Mouse (Mus musculus): ENCODE results near the gene Tnfaip8l1. TPM values are rescaled to one million over a fixed set of nuclear protein-coding genes. Genes with fewer than 3 reads are reported as not detected.

Gene Tnfaip8l1
- polyA plus RNA-seq, 1 experiment from 2014 or later = 7.9 TPM

DNA sequence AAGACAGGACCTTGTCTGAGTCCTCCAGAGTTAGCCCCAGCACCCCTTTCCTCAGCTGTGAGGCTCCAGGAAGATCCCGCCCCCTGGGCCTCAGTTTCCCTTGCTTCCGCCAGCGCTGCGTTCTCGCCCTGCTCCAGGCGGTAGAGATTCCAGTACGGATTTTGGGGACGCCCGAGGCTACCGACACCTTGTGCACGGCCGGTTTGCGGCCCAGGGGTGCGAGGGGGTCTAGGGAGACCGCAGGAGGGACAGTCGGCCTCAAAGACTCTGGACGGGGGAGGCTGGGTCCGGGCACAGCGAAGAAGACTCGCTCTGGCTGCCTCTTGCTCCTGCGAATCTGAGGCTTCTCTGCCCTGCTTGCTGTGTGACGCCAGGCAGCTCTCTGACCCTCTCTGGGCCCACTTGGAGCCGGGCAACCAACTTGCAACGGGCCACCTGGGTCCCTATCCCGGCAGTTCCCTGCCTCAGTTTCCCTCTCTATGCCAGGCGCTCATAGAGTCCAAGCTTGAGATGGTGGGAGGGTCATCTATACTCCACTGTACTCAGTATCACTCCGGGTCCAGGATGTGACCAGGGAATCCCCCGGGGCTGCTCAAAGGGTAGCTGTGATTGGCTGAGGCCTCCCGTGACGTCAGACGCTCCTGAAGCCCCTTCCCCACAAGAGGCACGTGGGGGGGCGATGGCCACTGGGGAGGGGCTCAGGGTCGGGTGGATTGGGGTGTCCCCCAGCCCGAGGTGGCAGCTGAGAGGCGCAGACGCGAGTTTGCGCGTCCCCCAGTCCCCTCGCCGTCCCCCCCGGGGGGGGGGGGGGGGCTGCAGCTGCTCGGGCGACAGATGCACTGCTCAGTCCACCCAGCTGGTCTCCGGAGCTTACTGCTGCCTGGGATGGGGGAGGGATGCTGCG is 20.3 kb upstream of the Tnfaip8l1 start:
- Histone ChIP-seq H3K4me1 (replicated peaks) (peaks cover 51% of the 10 kb centered on the region), H3K27ac (peak overlapping the region; percentile 58; the same call in 1 of the 2 replicates), H3K9me3 (no peaks in the 10 kb centered on the region), H3K36me3 (no peaks in the 10 kb centered on the region), H3K4me3 (peak overlapping the region; percentile 48), H3K9ac (peak overlapping the region; percentile 71), H3K27me3 (peaks cover 74% of the 10 kb centered on the region), H3K4me2 (peak overlapping the region; percentile 68)
- peak; percentile 61 for ATAC-seq (ENCODE audit: low FRiP score)
- WGBS = under 1% methylated on average over 42 of the region's 47 CpGs

DNA sequence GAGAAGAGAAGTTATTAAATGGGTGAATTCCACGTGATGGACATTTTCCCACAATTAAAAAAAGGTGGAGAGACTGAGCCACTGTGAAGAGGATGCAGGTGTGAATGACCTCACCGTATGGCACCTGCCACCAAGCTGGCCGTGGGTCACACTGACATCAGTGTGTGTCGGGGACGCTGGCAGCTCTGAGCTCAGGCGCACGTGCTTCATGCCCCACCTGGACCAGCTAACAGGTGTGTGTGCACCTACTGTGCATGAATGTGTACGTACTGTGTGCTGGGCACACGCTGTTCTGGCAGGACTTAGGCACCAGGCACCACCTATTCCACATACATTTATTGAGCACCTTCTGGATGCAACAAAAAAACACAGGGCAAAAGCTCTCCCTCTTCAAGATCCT is 17.7 kb upstream of the Tnfaip8l1 start:
- no peak overlapping the region for H3K4me2 ChIP-seq
- H3K9me3 ChIP-seq = no peaks in the 10 kb centered on the region
- H3K4me1 ChIP-seq (replicated peaks) = peaks cover 38% of the 10 kb centered on the region
- 78% methylated on average over 9 of the region's 9 CpGs for WGBS
- no peak overlapping the region for H3K9ac ChIP-seq
- no peak for ATAC-seq (ENCODE audit: low FRiP score)
- H3K27ac ChIP-seq = no peak overlapping the region
- H3K27me3 ChIP-seq = peaks cover 79% of the 10 kb centered on the region
- H3K4me3 ChIP-seq = no peak overlapping the region
- H3K36me3 ChIP-seq = no peaks in the 10 kb centered on the region

GRCm38 (mm10) chr17:56146131-56146530 is 16.1 kb upstream of the Tnfaip8l1 start:
- Histone ChIP-seq H3K4me1 (replicated peaks) (peaks cover 32% of the 10 kb centered on the region), H3K36me3 (no peaks in the 10 kb centered on the region), H3K4me3 (no peak overlapping the region), H3K9me3 (no peaks in the 10 kb centered on the region), H3K9ac (no peak overlapping the region), H3K27me3 (peaks cover 86% of the 10 kb centered on the region), H3K27ac (no peak overlapping the region), H3K4me2 (no peak overlapping the region)
- WGBS = 17% methylated on average over 9 of the region's 9 CpGs
- no peak for ATAC-seq (ENCODE audit: low FRiP score)

GRCm38 (mm10) chr17:56147420-56147819 is 14.9 kb upstream of the Tnfaip8l1 start:
- H3K9ac ChIP-seq = no peak overlapping the region
- H3K9me3 ChIP-seq = no peaks in the 10 kb centered on the region
- H3K4me3 ChIP-seq = no peak overlapping the region
- H3K27me3 ChIP-seq = peaks cover 87% of the 10 kb centered on the region
- no peak overlapping the region for H3K27ac ChIP-seq
- peaks cover 19% of the 10 kb centered on the region for H3K4me1 ChIP-seq (replicated peaks)
- no peaks in the 10 kb centered on the region for H3K36me3 ChIP-seq
- 54% methylated on average over 12 of the region's 12 CpGs for WGBS
- no peak overlapping the region for H3K4me2 ChIP-seq
- ATAC-seq (ENCODE audit: low FRiP score) = no peak

GRCm38 (mm10) chr17:56148280-56148679 is 14.0 kb upstream of the Tnfaip8l1 start:
- ATAC-seq (ENCODE audit: low FRiP score) = 0 out of 2 replicates have a peak, but pooled peaks have one; percentile 16
- no peaks in the 10 kb centered on the region for H3K36me3 ChIP-seq
- H3K4me1 ChIP-seq (replicated peaks) = peaks cover 14% of the 10 kb centered on the region
- WGBS = 24% methylated on average over 9 of the region's 9 CpGs
- H3K27ac ChIP-seq = no peak overlapping the region
- no peaks in the 10 kb centered on the region for H3K9me3 ChIP-seq
- peak overlapping the region; percentile 39 for H3K4me3 ChIP-seq
- peaks cover 88% of the 10 kb centered on the region for H3K27me3 ChIP-seq
- peak overlapping the region; percentile 71 for H3K4me2 ChIP-seq
- peak overlapping the region; percentile 74 for H3K9ac ChIP-seq

- peak overlapping the region; percentile 71 for H3K4me2 ChIP-seq
- peak overlapping the region; percentile 74 for H3K9ac ChIP-seq
- peaks cover 21% of the 10 kb centered on the region for H3K4me1 ChIP-seq (replicated peaks)
- peaks cover 84% of the 10 kb centered on the region for H3K27me3 ChIP-seq
- H3K36me3 ChIP-seq = no peaks in the 10 kb centered on the region
- H3K4me3 ChIP-seq = peak overlapping the region; percentile 39
- no peak overlapping the region for H3K27ac ChIP-seq
- under 1% methylated on average over 30 of the region's 30 CpGs for WGBS
- no peaks in the 10 kb centered on the region for H3K9me3 ChIP-seq
- ATAC-seq (ENCODE audit: low FRiP score) = peak; percentile 63
Observed at GRCm38 (mm10) chr17:56148790-56149618, 13.3 kb upstream of the Tnfaip8l1 start.

- H3K4me1 ChIP-seq (replicated peaks) = peaks cover 25% of the 10 kb centered on the region
- H3K36me3 ChIP-seq = no peaks in the 10 kb centered on the region
- H3K9ac ChIP-seq = no peak overlapping the region
- H3K27me3 ChIP-seq = peaks cover 78% of the 10 kb centered on the region
- H3K4me3 ChIP-seq = no peak overlapping the region
- WGBS = 46% methylated on average over 2 of the region's 2 CpGs
- no peak for ATAC-seq (ENCODE audit: low FRiP score)
- no peaks in the 10 kb centered on the region for H3K9me3 ChIP-seq
- no peak overlapping the region for H3K4me2 ChIP-seq
- no peak overlapping the region for H3K27ac ChIP-seq
Observed at GRCm38 (mm10) chr17:56149897-56150296, 12.4 kb upstream of the Tnfaip8l1 start.

DNA sequence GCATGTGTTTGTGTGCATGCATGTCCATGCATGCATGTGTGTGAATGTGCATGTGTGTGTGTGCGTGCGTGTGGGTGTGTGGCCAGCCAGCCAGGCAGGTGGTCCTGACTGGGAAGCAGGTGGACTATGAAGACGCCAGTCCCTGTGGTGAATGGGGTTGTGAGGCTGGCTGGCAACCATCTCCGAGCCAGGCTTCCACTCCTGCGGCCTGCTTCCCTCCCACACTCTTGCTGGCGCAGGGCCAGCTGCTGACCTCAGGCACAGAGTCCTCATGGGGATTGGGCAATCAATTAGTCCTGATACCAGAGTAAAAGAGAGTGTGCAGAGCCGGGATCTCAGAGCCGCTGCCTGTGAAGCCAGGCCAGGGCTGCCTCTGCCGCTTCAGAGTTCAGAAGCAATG is 8.6 kb upstream of the Tnfaip8l1 start:
- ATAC-seq (ENCODE audit: low FRiP score) = peak; percentile 50; the same call in 1 of the 2 replicates
- Histone ChIP-seq H3K36me3 (no peaks in the 10 kb centered on the region), H3K9me3 (no peaks in the 10 kb centered on the region), H3K27ac (0 out of 2 replicates have a peak overlapping the region, but pooled peaks have one; percentile 18), H3K4me2 (no peak overlapping the region), H3K9ac (peak overlapping the region; percentile 39; the same call in 1 of the 2 replicates), H3K27me3 (peaks cover 76% of the 10 kb centered on the region), H3K4me3 (no peak overlapping the region), H3K4me1 (replicated peaks) (peaks cover 22% of the 10 kb centered on the region)
- whole genome bisulfite sequencing = 14% methylated on average over 9 of the region's 9 CpGs

GRCm38 (mm10) chr17:56159729-56160128 is 2.5 kb upstream of the Tnfaip8l1 start:
- WGBS = 5% methylated on average over 9 of the region's 9 CpGs
- Histone ChIP-seq H3K9me3 (no peaks in the 10 kb centered on the region), H3K4me1 (replicated peaks) (peaks cover 13% of the 10 kb centered on the region), H3K36me3 (no peaks in the 10 kb centered on the region), H3K9ac (no peak overlapping the region), H3K27me3 (peaks cover 61% of the 10 kb centered on the region), H3K4me3 (no peak overlapping the region), H3K27ac (no peak overlapping the region), H3K4me2 (no peak overlapping the region)
- ATAC-seq (ENCODE audit: low FRiP score) = no peak

GRCm38 (mm10) chr17:56163523-56164102 is 1.3 kb downstream of the Tnfaip8l1 start:
- Histone ChIP-seq H3K9ac (no peak overlapping the region), H3K4me2 (no peak overlapping the region), H3K9me3 (no peaks in the 10 kb centered on the region), H3K27me3 (peaks cover 24% of the 10 kb centered on the region), H3K4me1 (replicated peaks) (peaks cover 22% of the 10 kb centered on the region), H3K27ac (no peak overlapping the region), H3K36me3 (no peaks in the 10 kb centered on the region), H3K4me3 (no peak overlapping the region)
- WGBS = 80% methylated on average over 6 of the region's 6 CpGs
- ATAC-seq (ENCODE audit: low FRiP score) = no peak

- no peaks in the 10 kb centered on the region for H3K9me3 ChIP-seq
- peaks cover 20% of the 10 kb centered on the region for H3K27me3 ChIP-seq
- no peak overlapping the region for H3K4me3 ChIP-seq
- no peak overlapping the region for H3K27ac ChIP-seq
- WGBS = 78% methylated on average over 3 of the region's 3 CpGs
- H3K4me1 ChIP-seq (replicated peaks) = peaks cover 22% of the 10 kb centered on the region
- no peak overlapping the region for H3K9ac ChIP-seq
- ATAC-seq (ENCODE audit: low FRiP score) = no peak
- H3K36me3 ChIP-seq = no peaks in the 10 kb centered on the region
- H3K4me2 ChIP-seq = no peak overlapping the region
Observed at GRCm38 (mm10) chr17:56164510-56164909, 2.2 kb downstream of the Tnfaip8l1 start.

- H3K4me2 ChIP-seq = peak overlapping the region; percentile 8; the same call in 1 of the 2 replicates
- peak overlapping the region; percentile 52; the same call in 1 of the 2 replicates for H3K27ac ChIP-seq
Observed at GRCm38 (mm10) chr17:56165671-56166070, 3.4 kb downstream of the Tnfaip8l1 start.

More at GRCm38 (mm10) chr17:56165671-56166070, 3.4 kb downstream of the Tnfaip8l1 start:
- WGBS = 32% methylated on average over 11 of the region's 11 CpGs
- Histone ChIP-seq H3K36me3 (no peaks in the 10 kb centered on the region), H3K4me3 (no peak overlapping the region), H3K4me1 (replicated peaks) (peaks cover 33% of the 10 kb centered on the region), H3K9me3 (no peaks in the 10 kb centered on the region), H3K9ac (no peak overlapping the region), H3K27me3 (peaks cover 10% of the 10 kb centered on the region)
- no peak for ATAC-seq (ENCODE audit: low FRiP score)
